Mouse (Mus musculus) neutrophil, adult 5-6 weeks (primary cell): Measurements from ENCODE around the gene Ccn6. TPM values are rescaled to one million over a fixed set of nuclear protein-coding genes. Genes with fewer than 3 reads are reported as not detected.
"Not testable (repeated sequence)": the region's sequence is repeated elsewhere in the genome, so short reads cannot be mapped to it uniquely, and the experiment has no call there.

Experiments used
- ATAC-seq: fragments of 151-379, 151-347 bp; 2 replicates; pipeline ENCODE4 v1.8.0; 2017; ENCODE audit warnings: mild to moderate bottlenecking, moderate TSS enrichment; ENCODE audit not compliant: insufficient number of reproducible peaks, poor library complexity, low FRiP score, severe bottlenecking; ENCODE audit errors: extremely low read depth
- total RNA-seq: library from RNA; stranded (forward); fragments of 200-1000 nt; gene quantifications from 2 replicates; pipeline ENCODE4 v1.2.3, GENCODE M21; 2017

Ccn6 gene
- total RNA-seq = not detected in 2 replicates

DNA sequence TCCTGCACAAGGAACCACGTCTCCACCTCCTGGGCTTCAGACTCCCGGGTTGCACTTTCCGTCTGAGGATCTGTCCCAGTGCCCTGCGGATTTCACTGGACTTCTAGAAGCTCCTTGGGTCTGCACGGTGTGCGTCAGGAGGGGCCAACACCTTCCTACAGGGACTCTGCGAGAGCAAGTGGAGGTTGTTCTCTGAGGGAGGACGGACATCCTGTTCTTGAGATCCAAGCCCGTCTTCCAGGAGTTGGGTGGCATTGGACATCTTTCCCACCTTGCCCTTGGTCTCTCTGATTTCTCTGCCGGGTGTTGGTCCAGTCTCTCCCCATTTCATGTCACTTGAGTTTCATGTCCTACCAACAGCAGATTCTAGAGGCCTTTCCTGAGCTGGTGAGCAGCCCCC, at the start of gene Ccn6:
Ccn6 (minus strand) TSS at position 101 of the 400 bp plus-strand sequence.
- ATAC-seq = no peak

- no peak for ATAC-seq
Observed at GRCm38 (mm10) chr10:39210031-39210430, 46.4 kb upstream of the Ccn6 start.

DNA sequence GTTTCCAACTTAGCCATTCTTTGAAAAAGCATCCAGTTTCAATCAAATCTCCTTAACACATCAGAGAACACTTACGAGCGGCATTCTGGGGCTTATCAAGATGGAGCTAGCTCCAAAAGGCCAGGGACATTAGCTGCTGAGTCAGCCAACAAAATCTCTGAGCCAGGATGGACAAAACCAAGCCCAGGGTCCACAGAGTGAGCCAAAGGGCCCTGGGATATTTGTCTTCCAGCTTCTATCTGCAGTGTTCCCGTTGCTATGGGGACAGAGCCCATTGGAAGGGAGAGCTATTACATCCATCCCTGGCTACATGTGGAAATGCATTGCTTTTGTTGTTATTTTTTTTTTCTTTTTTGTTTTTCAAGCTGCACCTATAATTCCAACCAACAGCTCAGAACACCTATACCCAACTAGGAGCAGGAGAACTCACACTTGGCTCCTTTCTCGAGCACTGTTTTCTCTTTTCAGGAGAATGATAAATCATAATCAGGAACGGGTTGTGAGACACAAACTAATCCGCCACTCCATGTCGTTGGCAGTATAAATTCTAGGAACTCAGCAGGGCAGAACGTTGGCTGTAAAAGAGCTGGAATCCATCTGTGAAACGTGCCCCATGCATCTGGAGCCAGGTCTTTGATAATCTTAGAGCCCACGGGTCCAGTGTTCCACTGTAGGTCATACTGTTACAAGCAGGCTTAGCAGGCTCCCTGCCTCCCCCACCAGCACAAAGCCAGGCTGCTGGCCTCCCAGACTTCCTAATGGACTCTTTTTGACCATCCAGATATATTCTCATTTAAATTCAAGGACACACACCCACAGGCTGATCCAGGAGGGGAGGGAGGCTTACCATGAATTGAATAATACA, 45.8 kb upstream of the Ccn6 start:
- no peak for ATAC-seq

- ATAC-seq = peak; percentile 41; the same call in 1 of the 2 replicates
Observed at GRCm38 (mm10) chr10:39208712-39209111, 45.1 kb upstream of the Ccn6 start.

DNA sequence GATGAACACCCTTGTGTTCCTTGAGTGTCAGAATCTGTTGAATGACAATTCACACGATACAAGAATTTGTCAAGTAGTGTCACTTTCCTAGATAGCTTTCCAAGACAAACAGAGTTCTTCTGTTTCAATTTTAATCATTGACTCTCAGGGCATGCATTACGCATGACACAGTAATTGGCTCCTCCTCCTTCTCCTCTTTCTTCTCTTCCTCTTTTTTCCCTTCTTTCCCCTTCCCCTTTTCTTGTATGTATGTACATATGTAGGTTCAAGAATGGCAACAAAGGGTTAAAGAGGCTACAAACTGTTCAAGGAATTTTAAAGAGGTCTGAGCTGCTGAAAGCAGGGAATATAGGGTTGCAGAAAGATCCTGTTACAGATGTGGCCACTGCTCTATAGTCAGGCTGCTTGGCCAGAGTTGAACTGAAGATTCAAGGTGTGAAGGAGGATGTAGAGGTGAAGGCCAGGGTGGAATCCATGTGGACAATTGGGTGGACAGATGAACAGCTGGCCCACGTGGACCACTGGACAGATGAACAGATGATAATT, 43.8 kb upstream of the Ccn6 start:
- ATAC-seq = no peak

DNA sequence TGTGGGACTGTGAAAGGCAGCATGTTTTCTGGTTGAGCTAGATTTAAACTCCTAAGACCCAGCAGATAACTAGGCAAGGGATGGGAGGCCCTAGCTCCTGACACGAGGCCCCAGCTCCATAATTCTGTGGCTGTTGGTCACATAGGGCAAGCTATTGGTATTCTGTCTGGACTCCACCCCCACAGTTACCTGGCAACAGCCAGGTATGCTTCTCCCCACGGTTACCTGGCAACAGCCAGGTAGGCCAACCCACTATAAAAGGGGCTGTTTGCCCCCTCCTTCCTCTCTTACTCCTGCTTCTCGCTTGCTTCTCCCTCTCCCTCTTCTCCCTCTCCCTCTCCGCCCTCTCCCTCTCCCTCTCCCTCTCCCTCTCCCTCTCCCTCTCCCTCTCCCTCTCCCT, 38.9 kb upstream of the Ccn6 start:
- no peak for ATAC-seq

GRCm38 (mm10) chr10:39198216-39198615, 34.6 kb upstream of the Ccn6 start:
- not testable (repeated sequence) for ATAC-seq

DNA sequence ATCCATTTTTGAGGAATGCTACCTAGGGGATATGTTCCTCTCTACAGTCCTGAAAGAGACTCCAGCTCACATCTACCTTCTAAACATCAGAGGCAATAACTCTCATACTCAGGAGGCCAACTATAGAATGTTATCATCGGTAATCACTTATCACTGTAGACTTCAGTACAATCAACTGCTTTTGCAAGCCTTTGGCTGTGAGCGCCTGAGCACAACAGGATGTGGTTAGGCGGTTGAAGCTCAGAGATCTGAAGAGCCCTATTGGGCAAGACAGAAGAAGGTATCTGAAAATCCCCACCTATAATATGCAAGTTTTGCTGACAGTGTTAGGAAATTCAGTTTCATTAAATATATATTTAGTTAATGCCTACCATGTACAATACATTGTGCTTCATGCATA, 29.1 kb upstream of the Ccn6 start:
- ATAC-seq = peak; percentile 95

GRCm38 (mm10) chr10:39185545-39185906, 21.9 kb upstream of the Ccn6 start:
- ATAC-seq = no peak

GRCm38 (mm10) chr10:39184864-39185544, 21.4 kb upstream of the Ccn6 start:
- ATAC-seq = no peak

GRCm38 (mm10) chr10:39176981-39177380, 13.4 kb upstream of the Ccn6 start:
- ATAC-seq = no peak

GRCm38 (mm10) chr10:39173077-39173476, 9.5 kb upstream of the Ccn6 start:
- ATAC-seq = no peak

GRCm38 (mm10) chr10:39172540-39172931, 8.9 kb upstream of the Ccn6 start:
- no peak for ATAC-seq

DNA sequence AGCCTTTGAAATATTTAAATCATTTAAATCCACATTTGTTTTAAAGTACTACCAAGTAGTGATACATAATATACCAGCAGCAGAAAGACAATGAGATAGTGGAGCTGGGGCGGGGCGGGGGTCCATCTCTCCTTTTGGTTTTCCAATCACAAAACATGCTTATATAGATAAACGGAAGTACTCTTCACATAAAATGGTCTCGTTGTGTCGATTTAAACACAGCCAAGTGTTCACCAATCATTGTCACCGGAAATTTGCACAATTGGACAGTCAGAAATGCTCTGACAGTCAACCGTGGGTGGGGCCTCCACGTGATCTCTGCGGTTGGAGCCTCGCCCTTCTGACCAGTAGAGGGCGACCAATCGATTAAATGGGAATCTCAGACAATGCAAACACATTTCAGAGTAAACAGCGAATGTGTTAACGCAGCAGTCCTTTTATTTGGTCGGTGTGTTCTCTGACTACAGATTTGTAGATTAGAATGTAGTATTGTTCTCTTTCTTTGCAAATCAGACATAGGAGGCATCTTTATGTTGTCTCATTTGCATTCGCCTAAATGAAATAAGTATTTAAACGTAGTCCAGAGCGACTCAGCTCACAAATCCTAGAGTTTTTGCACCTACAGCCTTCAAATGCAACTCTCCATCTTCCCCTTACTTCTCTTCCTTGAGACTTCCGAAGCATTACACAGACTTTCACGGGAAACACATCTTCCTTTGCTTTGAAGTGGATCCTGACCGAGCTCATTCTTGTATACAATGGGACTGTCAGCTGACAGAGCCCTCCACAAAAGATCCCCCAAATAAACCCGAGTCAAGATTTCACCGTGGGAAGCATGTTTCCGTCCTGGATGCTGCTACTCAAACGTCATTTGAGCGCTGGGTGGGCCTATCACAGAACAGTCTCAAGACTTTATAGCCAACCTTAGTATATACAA, 8.3 kb upstream of the Ccn6 start:
- peak; percentile 80 for ATAC-seq

DNA sequence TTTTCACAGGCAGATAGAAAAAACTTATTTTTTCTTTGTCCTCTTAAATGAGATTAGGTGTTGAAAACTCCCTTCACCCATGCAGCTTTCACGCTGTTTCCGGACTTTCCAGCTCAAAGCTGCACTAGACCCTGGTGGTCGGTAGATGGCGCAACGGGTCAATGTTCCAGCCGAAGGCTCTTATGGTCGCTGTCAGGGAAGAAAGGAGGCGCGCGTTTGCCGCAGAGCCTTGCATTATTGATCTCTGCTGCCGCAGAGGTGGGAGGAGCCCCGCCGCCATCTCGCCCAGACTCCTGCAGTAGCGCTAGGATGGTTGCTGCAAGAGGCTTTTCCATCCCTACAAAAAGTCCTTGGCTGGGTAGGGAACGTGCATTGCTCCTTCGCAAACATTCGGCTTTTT, 7.5 kb upstream of the Ccn6 start:
- peak; percentile 85 for ATAC-seq

DNA sequence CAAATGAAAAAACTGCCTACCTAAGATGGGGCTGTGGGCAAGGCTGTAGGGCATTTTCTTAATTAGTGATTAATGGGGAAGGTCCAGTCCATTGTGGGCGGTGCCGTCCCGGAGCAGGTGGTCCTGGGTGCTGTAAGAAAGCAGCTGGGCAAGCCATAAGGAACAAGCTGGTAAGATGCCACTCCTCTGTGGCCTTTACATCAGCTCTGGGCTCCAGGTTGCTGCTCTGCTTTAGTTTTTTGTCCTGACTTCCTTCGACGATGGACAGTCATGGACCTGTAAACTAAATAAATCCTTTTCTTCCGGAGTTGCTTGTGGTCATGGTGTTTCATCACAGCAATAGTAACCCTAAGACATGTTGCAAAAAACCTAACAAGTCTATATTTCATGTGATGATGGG, 7.1 kb upstream of the Ccn6 start:
- ATAC-seq = no peak

- ATAC-seq = peak; percentile 36; the same call in 1 of the 2 replicates
Observed at GRCm38 (mm10) chr10:39170181-39170580, 6.6 kb upstream of the Ccn6 start.

GRCm38 (mm10) chr10:39169642-39170041, 6.0 kb upstream of the Ccn6 start:
- no peak for ATAC-seq

GRCm38 (mm10) chr10:39167611-39168010, 4.0 kb upstream of the Ccn6 start:
- no peak for ATAC-seq
